Mouse (Mus musculus): ENCODE data around the gene Bnip3. TPM values are rescaled to one million over a fixed set of nuclear protein-coding genes. Genes with fewer than 3 reads are reported as not detected.
A peak's percentile ranks its signal among the peaks of the same experiment; 100 is the strongest.

Bnip3 gene
- polyA plus RNA-seq, 1 experiment from 2014 or later, result 113 TPM

DNA sequence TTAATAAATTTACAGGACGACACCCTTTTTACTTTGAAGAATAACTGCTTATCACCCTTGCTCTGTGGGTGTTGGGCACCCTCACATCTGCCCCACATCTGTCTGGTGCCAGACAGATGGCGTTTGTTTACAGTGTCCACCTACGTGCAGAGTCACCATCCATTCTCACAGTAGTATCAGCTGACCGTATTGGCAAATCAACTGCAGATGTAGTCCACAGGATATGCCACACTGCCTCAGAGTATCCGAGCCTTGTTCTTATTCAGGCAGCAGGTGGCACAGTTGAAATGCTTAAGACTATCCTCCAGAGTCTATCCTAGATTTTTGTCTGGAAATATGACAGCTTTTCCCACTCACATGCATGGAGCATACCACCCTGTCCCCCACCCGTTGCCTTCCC is 42.0 kb downstream of the Bnip3 start:
- no peaks in the 10 kb centered on the region for H3K27me3 ChIP-seq (ENCODE audit: control insufficient read depth, insufficient read depth, low read length)
- 70% methylated on average over 6 of the region's 6 CpGs for WGBS
- TF ChIP-seq EP300 (optimal IDR thresholded peaks at IDR 0.05) (no peak), CTCF (IDR thresholded peaks at IDR 0.05; ENCODE audit: low read depth) (peak; percentile 23; the same call in 1 of the 2 replicates)

DNA sequence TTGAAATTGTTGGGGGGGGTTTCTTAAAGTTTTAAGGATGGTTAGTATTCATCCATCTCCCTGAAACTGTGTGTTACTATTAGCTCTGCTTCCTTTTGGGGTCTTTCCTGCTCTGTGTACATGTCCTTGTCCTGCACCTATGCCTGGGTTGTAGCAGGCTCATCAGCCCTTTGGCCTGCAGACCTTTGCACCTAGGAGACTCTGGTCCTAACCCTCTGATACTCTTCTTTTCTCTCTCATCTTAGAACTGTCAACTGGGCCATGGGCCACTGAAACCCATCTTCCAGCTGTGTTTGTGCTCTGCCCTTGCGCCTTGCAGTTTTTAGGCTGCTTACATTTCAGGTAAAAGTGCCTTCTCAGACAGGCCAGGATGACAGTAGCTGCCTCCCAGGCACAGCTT is 44.5 kb downstream of the Bnip3 start:
- Histone ChIP-seq H3K9me3 (ENCODE audit: control insufficient read depth, low read length) (no peaks in the 10 kb centered on the region), H3K27ac (replicated peaks) (no peak overlapping the region), H3K9ac (ENCODE audit: low read length) (no peak overlapping the region), H3K4me2 (replicated peaks; ENCODE audit: low read depth) (no peak overlapping the region), H3K36me3 (ENCODE audit: control insufficient read depth, insufficient read depth, low read length) (0 out of 2 replicates have a peak, but pooled peaks cover 3% of the 10 kb centered on the region), H3K4me1 (replicated peaks; ENCODE audit: control insufficient read depth, insufficient read depth) (no peaks in the 10 kb centered on the region), H3K27me3 (ENCODE audit: control insufficient read depth, insufficient read depth, low read length) (no peaks in the 10 kb centered on the region), H3K4me3 (ENCODE audit: low read depth, low read length) (no peak overlapping the region)
- DNase-seq (ENCODE audit: low spot score) (no peak), ATAC-seq (ENCODE audit: low FRiP score, low TSS enrichment) (no peak)
- 96% methylated on average over 1 of the region's 1 CpGs for WGBS
- TF ChIP-seq EP300 (optimal IDR thresholded peaks at IDR 0.05) (no peak), CTCF (IDR thresholded peaks at IDR 0.05; ENCODE audit: low read depth) (no peak)

More for the DNA sequence above, 42.0 kb downstream of the Bnip3 start:
- H3K4me2 ChIP-seq (replicated peaks; ENCODE audit: low read depth), result no peak overlapping the region
- ATAC-seq (ENCODE audit: low FRiP score, low TSS enrichment) (peak; percentile 69), DNase-seq (ENCODE audit: low spot score) (no peak)
- no peaks in the 10 kb centered on the region for H3K4me1 ChIP-seq (replicated peaks; ENCODE audit: control insufficient read depth, insufficient read depth)
- H3K9ac ChIP-seq (ENCODE audit: low read length), result no peak overlapping the region
- H3K27ac ChIP-seq (replicated peaks), result no peak overlapping the region
- H3K4me3 ChIP-seq (ENCODE audit: low read depth, low read length), result no peak overlapping the region
- H3K36me3 ChIP-seq (ENCODE audit: control insufficient read depth, insufficient read depth, low read length), result peaks cover 6% of the 10 kb centered on the region
- H3K9me3 ChIP-seq (ENCODE audit: control insufficient read depth, low read length), result no peaks in the 10 kb centered on the region

DNA sequence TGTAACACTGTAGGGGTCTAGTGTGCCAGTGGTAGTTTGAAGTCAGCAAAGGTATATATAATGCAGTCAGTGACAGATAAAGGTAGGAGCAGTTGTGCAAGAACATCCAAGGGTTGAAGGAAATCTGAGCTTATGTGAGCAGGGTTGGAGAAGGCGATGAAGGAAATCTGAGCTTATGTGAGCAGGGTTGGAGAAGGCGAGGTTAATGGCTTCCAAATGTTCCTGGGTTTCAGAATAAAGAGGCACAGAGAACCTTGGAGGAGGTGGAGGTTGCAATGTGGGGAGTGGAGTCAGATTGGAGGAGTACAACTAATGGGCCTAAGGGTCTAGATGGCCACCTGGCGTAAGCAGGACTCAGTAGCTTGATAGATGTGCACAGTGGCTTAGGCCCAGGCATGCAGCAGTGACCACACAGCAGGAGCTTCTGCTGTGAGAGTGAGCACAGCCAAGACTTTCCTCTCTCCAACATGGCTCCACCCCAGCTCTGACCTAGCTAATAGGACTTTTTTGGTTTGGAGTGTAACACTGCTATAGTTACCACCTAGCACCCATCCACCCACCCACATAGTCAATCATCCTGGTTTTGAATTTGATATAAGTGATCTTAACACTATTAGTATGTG is 45.3 kb downstream of the Bnip3 start:
- Histone ChIP-seq H3K4me3 (ENCODE audit: low read depth, low read length) (no peak overlapping the region), H3K9me3 (ENCODE audit: control insufficient read depth, low read length) (no peaks in the 10 kb centered on the region), H3K4me2 (replicated peaks; ENCODE audit: low read depth) (no peak overlapping the region), H3K27me3 (ENCODE audit: control insufficient read depth, insufficient read depth, low read length) (no peaks in the 10 kb centered on the region), H3K36me3 (ENCODE audit: control insufficient read depth, insufficient read depth, low read length) (0 out of 2 replicates have a peak, but pooled peaks cover 3% of the 10 kb centered on the region), H3K9ac (ENCODE audit: low read length) (no peak overlapping the region), H3K27ac (replicated peaks) (no peak overlapping the region), H3K4me1 (replicated peaks; ENCODE audit: control insufficient read depth, insufficient read depth) (no peaks in the 10 kb centered on the region)
- no peak for TF ChIP-seq CTCF (IDR thresholded peaks at IDR 0.05; ENCODE audit: low read depth)
- TF ChIP-seq EP300 (optimal IDR thresholded peaks at IDR 0.05), result no peak
- WGBS, result 82% methylated on average over 3 of the region's 3 CpGs
- DNase-seq (ENCODE audit: low spot score) (no peak), ATAC-seq (ENCODE audit: low FRiP score, low TSS enrichment) (no peak; the same call in 1 of the 2 replicates)

DNA sequence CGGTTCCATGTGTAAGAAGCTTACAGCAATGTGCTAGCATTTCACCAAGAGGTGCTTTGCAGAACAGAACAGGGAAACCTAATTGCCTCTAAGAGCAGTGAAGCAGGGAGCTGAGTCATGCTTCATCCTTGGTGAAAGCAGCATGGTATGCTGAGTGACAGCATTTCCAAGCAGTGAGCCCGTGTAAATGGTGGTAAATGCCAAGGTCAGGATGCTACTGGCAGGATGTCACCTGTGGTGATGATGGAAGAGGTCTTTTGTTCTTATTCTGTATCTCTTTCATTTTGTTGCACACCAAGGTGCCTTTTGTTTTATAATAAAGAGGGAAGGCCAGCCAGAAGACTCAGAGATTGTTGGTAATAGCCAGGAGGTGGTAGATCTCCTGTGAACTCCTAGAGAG is 52.6 kb downstream of the Bnip3 start:
- Histone ChIP-seq H3K36me3 (ENCODE audit: control insufficient read depth, insufficient read depth, low read length) (peaks cover 2% of the 10 kb centered on the region; the same call in 1 of the 2 replicates), H3K9ac (ENCODE audit: low read length) (no peak overlapping the region), H3K27me3 (ENCODE audit: control insufficient read depth, insufficient read depth, low read length) (no peaks in the 10 kb centered on the region), H3K4me1 (replicated peaks; ENCODE audit: control insufficient read depth, insufficient read depth) (no peaks in the 10 kb centered on the region), H3K4me2 (replicated peaks; ENCODE audit: low read depth) (no peak overlapping the region), H3K9me3 (ENCODE audit: control insufficient read depth, low read length) (no peaks in the 10 kb centered on the region), H3K4me3 (ENCODE audit: low read depth, low read length) (no peak overlapping the region), H3K27ac (replicated peaks) (no peak overlapping the region)
- WGBS, result 60% methylated on average over 2 of the region's 2 CpGs
- no peak for TF ChIP-seq EP300 (optimal IDR thresholded peaks at IDR 0.05)
- no peak for TF ChIP-seq CTCF (IDR thresholded peaks at IDR 0.05; ENCODE audit: low read depth)
- DNase-seq (ENCODE audit: low spot score) (no peak), ATAC-seq (ENCODE audit: low FRiP score, low TSS enrichment) (no peak)

DNA sequence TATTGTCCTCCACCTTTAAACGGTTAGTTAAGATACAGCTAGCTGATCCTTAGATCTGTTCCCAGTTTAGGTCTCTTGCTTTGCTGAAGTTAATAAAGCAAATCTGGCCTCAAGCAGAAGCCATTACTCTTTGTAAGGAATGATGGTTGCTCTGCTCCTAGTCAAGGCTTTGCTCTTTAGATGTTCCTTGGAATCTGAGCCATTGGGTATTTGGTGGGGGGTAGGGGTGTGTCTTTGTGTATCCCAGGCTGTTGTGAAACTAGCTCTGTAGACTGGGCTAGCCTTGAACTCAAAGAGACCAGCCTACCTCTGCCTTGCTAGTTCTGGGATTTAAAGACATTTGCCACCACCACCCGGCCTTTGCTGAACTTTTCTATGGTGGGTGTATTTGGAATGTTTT is 55.1 kb downstream of the Bnip3 start:
- H3K27me3 ChIP-seq (ENCODE audit: control insufficient read depth, insufficient read depth, low read length), result no peaks in the 10 kb centered on the region
- no peaks in the 10 kb centered on the region for H3K9me3 ChIP-seq (ENCODE audit: control insufficient read depth, low read length)
- no peak overlapping the region for H3K4me2 ChIP-seq (replicated peaks; ENCODE audit: low read depth)
- WGBS, result 86% methylated on average over 2 of the region's 2 CpGs
- no peak overlapping the region for H3K27ac ChIP-seq (replicated peaks)
- ATAC-seq (ENCODE audit: low FRiP score, low TSS enrichment), result no peak
- TF ChIP-seq CTCF (IDR thresholded peaks at IDR 0.05; ENCODE audit: low read depth) (no peak), EP300 (optimal IDR thresholded peaks at IDR 0.05) (no peak)
- no peak overlapping the region for H3K9ac ChIP-seq (ENCODE audit: low read length)
- 0 out of 2 replicates have a peak, but pooled peaks cover 2% of the 10 kb centered on the region for H3K4me1 ChIP-seq (replicated peaks; ENCODE audit: control insufficient read depth, insufficient read depth)
- H3K36me3 ChIP-seq (ENCODE audit: control insufficient read depth, insufficient read depth, low read length), result peaks cover 2% of the 10 kb centered on the region; the same call in 1 of the 2 replicates
- no peak for DNase-seq (ENCODE audit: low spot score)
- no peak overlapping the region for H3K4me3 ChIP-seq (ENCODE audit: low read depth, low read length)

DNA sequence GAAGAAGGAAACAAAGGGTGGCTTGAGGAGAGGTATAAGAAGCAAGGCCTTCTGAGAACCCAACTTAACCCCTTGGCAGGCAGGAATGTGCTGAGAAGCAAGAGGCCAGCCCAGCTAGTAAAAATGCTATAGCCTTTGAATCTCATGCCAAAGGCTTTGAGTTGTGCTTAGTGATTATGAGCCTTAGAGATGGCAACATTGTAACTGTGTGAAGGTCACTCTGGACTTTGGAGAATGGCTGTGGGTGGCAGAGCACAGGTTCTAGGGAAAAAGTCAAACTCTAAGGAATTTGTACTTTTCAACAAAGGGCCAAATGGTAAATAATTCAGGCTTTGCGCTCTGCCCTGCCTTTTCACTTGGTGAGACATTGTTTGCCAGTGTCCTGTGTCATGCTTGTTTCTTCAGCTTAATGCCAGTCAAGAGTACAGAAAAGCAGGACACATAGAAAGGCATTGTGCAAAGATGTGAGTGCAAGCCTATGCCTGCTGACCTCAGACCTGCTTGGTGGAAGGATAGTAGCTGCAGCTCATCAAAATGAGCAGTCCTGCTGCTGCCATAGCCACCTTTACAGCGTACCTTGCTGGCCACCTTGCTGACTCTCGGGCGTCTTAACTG is 55.8 kb downstream of the Bnip3 start:
- Histone ChIP-seq H3K4me2 (replicated peaks; ENCODE audit: low read depth) (no peak overlapping the region), H3K27ac (replicated peaks) (no peak overlapping the region), H3K36me3 (ENCODE audit: control insufficient read depth, insufficient read depth, low read length) (peaks cover 2% of the 10 kb centered on the region; the same call in 1 of the 2 replicates), H3K4me3 (ENCODE audit: low read depth, low read length) (no peak overlapping the region), H3K9me3 (ENCODE audit: control insufficient read depth, low read length) (no peaks in the 10 kb centered on the region), H3K9ac (ENCODE audit: low read length) (no peak overlapping the region), H3K4me1 (replicated peaks; ENCODE audit: control insufficient read depth, insufficient read depth) (0 out of 2 replicates have a peak, but pooled peaks cover 2% of the 10 kb centered on the region), H3K27me3 (ENCODE audit: control insufficient read depth, insufficient read depth, low read length) (no peaks in the 10 kb centered on the region)
- ATAC-seq (ENCODE audit: low FRiP score, low TSS enrichment) (no peak), DNase-seq (ENCODE audit: low spot score) (no peak)
- no peak for TF ChIP-seq EP300 (optimal IDR thresholded peaks at IDR 0.05)
- no peak for TF ChIP-seq CTCF (IDR thresholded peaks at IDR 0.05; ENCODE audit: low read depth)
- 88% methylated on average over 4 of the region's 4 CpGs for WGBS

Data from stomach, postnatal 0 days (tissue).